Mouse (Mus musculus): ENCODE results near the gene Capn8. TPM values are rescaled to one million over a fixed set of nuclear protein-coding genes. Genes with fewer than 3 reads are reported as not detected.
A peak's percentile ranks its signal among the peaks of the same experiment; 100 is the strongest.

Gene Capn8
- polyA plus RNA-seq, 1 experiment from 2014 or later = 0.06 TPM

- CTCF ChIA-PET = interaction anchor here (1.0 to 1.3 kb wide), 5 partner anchors 11 to 392 kb away, joined by 3 to 4 read pairs (median 3); no protein-coding TSS in a partner anchor
- in situ Hi-C loops (cut with MboI; ENCODE audit: low pct_unique_long_range_greater_than_20kb) = loop anchor here (5.0 kb wide), 1 partner anchor 81 kb away; no protein-coding TSS in a partner anchor
- POLR2A ChIA-PET = interaction anchor here (0.7 kb wide), 1 partner anchor 196 kb away, joined by 3 read pairs; no protein-coding TSS in a partner anchor
- TF ChIP-seq CTCF (IDR thresholded peaks at IDR 0.05) = no peak
- peak; percentile 35 for DNase-seq (ENCODE audit: low read depth, low spot score)
- H3K27me3 ChIP-seq = no peaks in the 10 kb centered on the region
- ATAC-seq = peak; percentile 5
Observed at GRCm38 (mm10) chr1:182571148-182571547, 6.3 kb downstream of the Capn8 start.

- in situ Hi-C loops (cut with MboI; ENCODE audit: low pct_unique_long_range_greater_than_20kb) = loop anchor here (5.0 kb wide), 1 partner anchor 80 kb away; no protein-coding TSS in a partner anchor
- ATAC-seq (peak; percentile 85), DNase-seq (ENCODE audit: low read depth, low spot score) (peak; percentile 97)
- no peaks in the 10 kb centered on the region for H3K27me3 ChIP-seq
- ChIA-PET POLR2A (interaction anchor here (0.5 kb wide), 1 partner anchor 511 kb away, joined by 3 read pairs; no protein-coding TSS in a partner anchor), CTCF (interaction anchor here (1.0 to 1.3 kb wide), 5 partner anchors 8 to 391 kb away, joined by 3 to 4 read pairs (median 4); no protein-coding TSS in a partner anchor)
- peak; percentile 52 for TF ChIP-seq CTCF (IDR thresholded peaks at IDR 0.05)
Observed at GRCm38 (mm10) chr1:182571973-182572372, 7.2 kb downstream of the Capn8 start.

- in situ Hi-C loops (cut with MboI; ENCODE audit: low pct_unique_long_range_greater_than_20kb) = loop anchor here (5.0 kb wide), 1 partner anchor 78 kb away; no protein-coding TSS in a partner anchor
- ATAC-seq = no peak
- CTCF ChIA-PET = interaction anchor here (1.2 to 1.7 kb wide), 5 partner anchors 9 to 83 kb away, joined by 3 to 6 read pairs (median 4); no protein-coding TSS in a partner anchor
- no peaks in the 10 kb centered on the region for H3K27me3 ChIP-seq
- DNase-seq (ENCODE audit: low read depth, low spot score) = no peak
- no peak for TF ChIP-seq CTCF (IDR thresholded peaks at IDR 0.05)
- POLR2A ChIA-PET = no interaction called here
Observed at GRCm38 (mm10) chr1:182573856-182574665, 9.3 kb downstream of the Capn8 start.

- no peak for TF ChIP-seq CTCF (IDR thresholded peaks at IDR 0.05)
- DNase-seq (ENCODE audit: low read depth, low spot score) = no peak
- no peak for ATAC-seq
- in situ Hi-C loops (cut with MboI; ENCODE audit: low pct_unique_long_range_greater_than_20kb) = loop anchor here (5.0 kb wide), 1 partner anchor 78 kb away; no protein-coding TSS in a partner anchor
- POLR2A ChIA-PET = no interaction called here
- CTCF ChIA-PET = interaction anchor here (1.2 to 1.7 kb wide), 4 partner anchors 8 to 83 kb away, joined by 3 to 6 read pairs (median 4); no protein-coding TSS in a partner anchor
- no peaks in the 10 kb centered on the region for H3K27me3 ChIP-seq
Observed at GRCm38 (mm10) chr1:182574666-182575049, 9.9 kb downstream of the Capn8 start.

GRCm38 (mm10) chr1:182584169-182584568 is 19.4 kb downstream of the Capn8 start:
- DNase-seq (ENCODE audit: low read depth, low spot score) (no peak), ATAC-seq (no peak)
- no peak for TF ChIP-seq CTCF (IDR thresholded peaks at IDR 0.05)
- ChIA-PET CTCF (interaction anchor here (2.2 kb wide), 1 partner anchor 10 kb away, joined by 6 read pairs; no protein-coding TSS in a partner anchor), POLR2A (no interaction called here)
- H3K27me3 ChIP-seq = no peaks in the 10 kb centered on the region
- in situ Hi-C loops (cut with MboI; ENCODE audit: low pct_unique_long_range_greater_than_20kb) = no loop called here

GRCm38 (mm10) chr1:182585162-182585840 is 20.5 kb downstream of the Capn8 start:
- H3K27me3 ChIP-seq = no peaks in the 10 kb centered on the region
- in situ Hi-C loops (cut with MboI; ENCODE audit: low pct_unique_long_range_greater_than_20kb) = no loop called here
- no peak for TF ChIP-seq CTCF (IDR thresholded peaks at IDR 0.05)
- ATAC-seq (no peak), DNase-seq (ENCODE audit: low read depth, low spot score) (no peak)
- ChIA-PET POLR2A (no interaction called here), CTCF (no interaction called here)

GRCm38 (mm10) chr1:182587706-182588105 is 22.9 kb downstream of the Capn8 start:
- no peak for TF ChIP-seq CTCF (IDR thresholded peaks at IDR 0.05)
- DNase-seq (ENCODE audit: low read depth, low spot score) (no peak), ATAC-seq (no peak)
- ChIA-PET POLR2A (interaction anchor here (0.6 kb wide), 1 partner anchor 687 kb away, joined by 4 read pairs; no protein-coding TSS in a partner anchor), CTCF (interaction anchor here (1.2 to 1.6 kb wide), 3 partner anchors 12 to 22 kb away, joined by 3 to 4 read pairs (median 3); no protein-coding TSS in a partner anchor)
- in situ Hi-C loops (cut with MboI; ENCODE audit: low pct_unique_long_range_greater_than_20kb) = no loop called here
- H3K27me3 ChIP-seq = no peaks in the 10 kb centered on the region

- DNase-seq (ENCODE audit: low read depth, low spot score) (no peak), ATAC-seq (no peak)
- ChIA-PET CTCF (no interaction called here), POLR2A (interaction anchor here (1.4 kb wide), 1 partner anchor 18 kb away, joined by 6 read pairs; no protein-coding TSS in a partner anchor)
- TF ChIP-seq CTCF (IDR thresholded peaks at IDR 0.05) = no peak
- H3K27me3 ChIP-seq = no peaks in the 10 kb centered on the region
- in situ Hi-C loops (cut with MboI; ENCODE audit: low pct_unique_long_range_greater_than_20kb) = no loop called here
Observed at GRCm38 (mm10) chr1:182591491-182591890, 26.7 kb downstream of the Capn8 start.

GRCm38 (mm10) chr1:182592436-182592835 is 27.6 kb downstream of the Capn8 start:
- ATAC-seq = no peak
- in situ Hi-C loops (cut with MboI; ENCODE audit: low pct_unique_long_range_greater_than_20kb) = no loop called here
- no peak for TF ChIP-seq CTCF (IDR thresholded peaks at IDR 0.05)
- peak; percentile 37 for DNase-seq (ENCODE audit: low read depth, low spot score)
- CTCF ChIA-PET = interaction anchor here (0.9 kb wide), 1 partner anchor 10 kb away, joined by 3 read pairs; no protein-coding TSS in a partner anchor
- POLR2A ChIA-PET = interaction anchor here (1.4 kb wide), 1 partner anchor 17 kb away, joined by 6 read pairs; no protein-coding TSS in a partner anchor
- no peaks in the 10 kb centered on the region for H3K27me3 ChIP-seq

Data from Patski (cell line).